Mouse (Mus musculus): ENCODE results near the gene Ces1f. TPM values are rescaled to one million over a fixed set of nuclear protein-coding genes. Genes with fewer than 3 reads are reported as not detected.

Gene Ces1f
- not detected for total RNA-seq (2023)

DNA sequence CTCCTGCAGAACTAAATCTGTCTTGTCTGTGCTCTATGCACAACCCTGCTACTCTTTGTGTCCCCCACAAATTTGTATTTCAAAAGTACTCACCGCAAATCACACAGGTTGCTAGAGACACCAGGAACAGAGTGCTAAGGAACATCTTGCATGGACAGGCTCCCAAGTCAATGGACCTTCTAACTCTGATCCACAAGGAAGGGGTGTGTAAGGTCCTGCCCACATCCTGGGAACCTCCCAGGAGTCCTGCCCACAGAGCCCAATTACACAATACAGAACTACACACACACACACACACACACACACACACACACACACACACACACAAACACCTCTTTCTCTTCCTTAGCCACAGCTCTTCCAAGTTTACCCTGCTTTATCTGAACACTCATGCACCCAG is at the start of gene Ces1f:
Ces1f (minus strand) TSS at position 192 of the 400 bp plus-strand sequence.

DNA sequence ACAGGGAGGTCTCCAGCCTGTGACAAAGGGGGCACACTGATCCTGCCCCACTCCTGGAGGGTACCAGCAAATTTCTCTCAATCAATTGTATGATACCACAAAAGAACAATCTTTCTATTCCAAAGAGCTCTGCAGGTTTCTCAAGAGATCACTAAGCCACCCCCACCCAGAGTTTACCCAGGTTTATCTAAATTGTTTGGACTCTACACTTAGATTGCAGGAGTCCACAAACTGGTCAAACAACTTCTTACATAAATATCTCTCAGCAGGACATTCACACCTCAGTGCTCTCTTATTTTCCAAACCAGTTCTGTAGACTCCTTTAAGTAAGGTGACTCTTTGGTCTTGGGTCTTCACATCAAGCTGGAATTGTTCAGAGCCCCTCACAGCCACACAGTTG is 50.1 kb downstream of the Ces1f start, which contains the start of gene Ces1e:
Ces1e (minus strand) TSS at position 174 of the 400 bp plus-strand sequence.

Other genes starting within 250 kb of the Ces1f start
- gene Ces1a, start 231.6 kb downstream of the Ces1f start, total RNA-seq (2023), result not detected
- not detected for gene Ces1b, start 199.7 kb downstream of the Ces1f start, total RNA-seq (2023)
- not detected for gene Ces1c, start 148.5 kb downstream of the Ces1f start, total RNA-seq (2023)
- not detected for gene Ces1d, start 81.9 kb downstream of the Ces1f start, total RNA-seq (2023)
- gene Ces1e, start 50.1 kb downstream of the Ces1f start, total RNA-seq (2023), result not detected
- gene Ces1g, start 57.6 kb upstream of the Ces1f start, total RNA-seq (2023), result not detected
- not detected for gene Ces1h, start 100.0 kb upstream of the Ces1f start, total RNA-seq (2023)

Data from T-cell, adult 66 days (primary cell).